Mouse (Mus musculus) right cerebral cortex, adult 2 months (tissue): Measurements from ENCODE around the gene Samhd1.

Experiments used
- DNase-seq, 2 experiments: peaks; one replicate each; pipeline ENCODE4 v3.0.0; 2021 to 2022; ENCODE audit warnings: low spot score in 2 of 2

Gene Samhd1

DNA sequence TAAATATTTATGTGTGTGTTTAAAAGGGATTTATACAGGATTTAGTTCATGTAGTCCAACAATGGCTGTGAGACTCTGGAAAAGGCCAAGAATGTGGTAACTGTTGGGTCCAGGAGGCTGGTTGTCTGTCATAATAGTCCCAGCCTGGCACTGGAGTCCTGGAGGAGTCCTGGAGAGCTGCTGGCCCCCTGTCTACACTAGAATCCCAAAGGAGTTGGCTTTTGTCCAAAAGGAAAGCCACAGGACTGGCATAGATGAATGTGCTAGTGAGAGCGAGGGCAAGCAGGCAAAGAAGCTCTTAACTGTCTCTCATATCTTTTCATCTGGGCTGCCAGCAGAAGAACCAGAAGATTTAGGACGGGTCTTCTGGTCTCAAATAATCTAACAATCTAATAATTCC is 1.6 kb upstream of the Samhd1 start:
- no peak for DNase-seq

- no peak for DNase-seq
Observed at GRCm38 (mm10) chr2:157136176-157136575, 1.1 kb upstream of the Samhd1 start.

DNA sequence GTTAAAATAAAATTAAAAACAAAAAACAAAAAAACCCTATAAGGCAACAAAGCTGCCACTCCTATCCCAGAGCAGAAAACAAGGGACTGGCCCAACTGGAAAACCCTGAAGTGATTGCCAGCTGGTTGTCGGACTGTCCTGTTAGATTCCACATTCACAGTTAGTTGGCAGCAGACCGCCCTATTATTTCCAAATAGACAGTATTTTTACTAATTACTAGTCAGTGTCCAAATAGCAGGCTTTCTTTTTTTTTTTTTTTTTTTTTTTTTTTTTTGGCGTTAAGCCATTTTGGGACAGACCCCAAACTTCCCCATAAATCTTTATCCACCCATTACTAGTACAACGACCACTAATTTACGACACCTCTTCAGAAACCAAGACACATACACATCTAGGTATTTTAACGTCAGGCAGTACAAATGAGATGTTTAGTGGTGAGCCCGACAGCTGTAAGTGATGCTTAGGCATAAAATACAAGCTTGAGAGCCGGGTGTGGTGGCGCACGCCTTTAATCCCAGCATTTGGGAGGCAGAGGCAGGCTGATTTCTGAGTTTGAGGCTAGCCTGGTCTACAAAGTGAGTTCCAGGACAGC is 560 bp upstream of the Samhd1 start:
- no peak for DNase-seq

- no peak for DNase-seq
Observed at GRCm38 (mm10) chr2:157134479-157134931, 560 bp downstream of the Samhd1 start.

- no peak for DNase-seq
Observed at GRCm38 (mm10) chr2:157133769-157134478, 1.1 kb downstream of the Samhd1 start.

- no peak for DNase-seq
Observed at GRCm38 (mm10) chr2:157132686-157133540, 2.2 kb downstream of the Samhd1 start.

GRCm38 (mm10) chr2:157132086-157132485 is 3.0 kb downstream of the Samhd1 start:
- DNase-seq = no peak

GRCm38 (mm10) chr2:157130813-157131514 is 4.1 kb downstream of the Samhd1 start:
- no peak for DNase-seq

GRCm38 (mm10) chr2:157129601-157130164 is 5.4 kb downstream of the Samhd1 start:
- no peak for DNase-seq

DNA sequence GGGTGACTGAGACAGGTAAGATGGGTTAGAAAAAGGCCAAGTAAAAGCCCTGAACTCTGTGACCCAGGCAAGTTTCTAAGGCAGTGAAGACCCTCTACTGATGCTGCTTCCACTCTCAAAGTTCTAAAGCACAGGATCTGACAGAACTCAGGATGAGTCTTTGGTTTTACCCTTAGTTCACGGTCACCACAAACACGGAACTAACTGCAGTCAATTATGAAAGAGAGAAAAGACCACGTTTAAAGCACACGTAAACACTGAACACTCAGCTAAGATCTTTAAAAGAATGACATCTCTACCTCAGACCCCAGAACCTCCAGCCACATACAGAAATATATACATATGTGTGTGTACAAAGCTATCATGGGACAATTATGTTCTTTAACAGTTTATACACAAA is 6.0 kb downstream of the Samhd1 start:
- DNase-seq = no peak

DNA sequence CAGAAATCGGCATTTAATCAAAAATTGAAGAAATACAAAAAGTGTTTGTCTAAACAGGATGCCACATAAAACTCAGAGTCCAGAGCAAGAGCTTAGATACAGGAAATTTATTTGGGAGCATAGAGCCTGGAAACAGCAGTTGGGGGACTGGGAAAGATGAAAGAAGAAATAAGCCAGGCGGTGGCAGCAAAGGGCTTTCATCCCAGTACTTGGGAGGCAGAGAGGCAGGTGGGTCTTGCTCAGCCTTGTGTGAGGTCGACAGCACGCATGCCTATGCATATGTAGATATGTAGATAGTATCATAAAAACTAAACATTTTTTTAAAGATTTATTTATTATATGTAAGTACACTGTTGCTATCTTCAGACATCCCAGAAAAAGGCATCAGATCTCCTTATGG is 7.0 kb downstream of the Samhd1 start:
- DNase-seq = peak; percentile 21 to 27

DNA sequence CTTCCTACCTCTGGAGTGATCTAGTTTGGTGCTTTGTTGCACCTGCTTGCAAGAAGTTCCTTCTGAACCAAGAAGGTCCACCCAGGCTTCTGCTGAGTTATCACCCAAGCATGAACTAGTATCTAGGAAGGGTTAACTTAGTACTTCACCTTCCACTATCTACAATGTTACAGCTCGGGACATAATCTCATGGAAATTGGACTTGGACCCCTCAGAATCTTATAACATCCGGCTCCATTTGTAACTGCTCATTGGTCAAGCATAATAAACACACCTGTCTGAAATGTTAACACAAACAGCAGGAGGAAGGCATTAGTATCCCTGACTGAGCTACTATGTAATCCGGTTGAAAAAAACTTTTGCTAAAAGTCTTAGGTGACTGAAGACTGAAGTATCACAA is 7.7 kb downstream of the Samhd1 start:
- no peak for DNase-seq

GRCm38 (mm10) chr2:157125246-157125645 is 9.8 kb downstream of the Samhd1 start:
- no peak for DNase-seq

DNA sequence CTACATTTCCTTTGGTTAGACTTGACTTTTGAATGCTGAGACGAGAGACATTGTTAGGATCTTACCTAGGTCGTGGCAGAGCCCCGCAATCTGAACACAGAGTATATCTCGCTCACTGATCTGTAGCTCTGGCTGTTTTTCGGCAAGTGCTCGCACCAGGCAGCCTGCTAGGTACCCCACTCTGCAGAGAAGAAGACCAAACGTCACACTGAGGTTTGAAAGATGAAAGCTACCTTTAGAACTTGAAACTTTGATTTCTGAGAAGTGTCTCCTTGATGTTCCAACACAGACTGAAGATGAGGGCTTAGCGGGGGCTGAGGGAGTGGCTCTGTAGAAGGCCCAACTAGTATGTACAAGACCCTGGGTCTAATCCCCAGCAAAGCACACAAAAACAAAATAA is 13.3 kb downstream of the Samhd1 start:
- DNase-seq = no peak

- DNase-seq = no peak
Observed at GRCm38 (mm10) chr2:157119075-157119474, 16.0 kb downstream of the Samhd1 start.

GRCm38 (mm10) chr2:157118556-157118955 is 16.5 kb downstream of the Samhd1 start:
- no peak for DNase-seq

DNA sequence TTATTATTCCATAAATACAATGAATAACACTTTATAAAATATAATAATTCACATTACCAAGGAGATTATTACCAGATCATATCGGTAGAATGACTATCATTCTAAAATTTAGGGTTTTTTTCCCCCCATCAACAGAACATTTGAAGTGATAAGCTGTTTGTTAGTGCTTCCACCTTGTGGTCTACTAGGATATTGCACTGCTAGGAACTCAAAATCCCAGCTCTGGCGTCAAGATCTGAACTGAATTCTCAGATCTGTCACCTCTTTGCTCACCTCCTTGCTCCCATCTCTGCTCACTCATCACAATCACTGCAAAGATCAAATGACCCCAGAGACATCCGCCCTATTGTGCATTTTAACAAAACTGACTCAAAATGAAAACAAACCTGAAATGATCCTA is 18.1 kb downstream of the Samhd1 start:
- peak in 1 of 2 experiments; percentile 29 for DNase-seq

- no peak for DNase-seq
Observed at GRCm38 (mm10) chr2:157108236-157108635, 26.8 kb downstream of the Samhd1 start.

- no peak for DNase-seq
Observed at GRCm38 (mm10) chr2:157104454-157104853, 30.6 kb downstream of the Samhd1 start.

DNA sequence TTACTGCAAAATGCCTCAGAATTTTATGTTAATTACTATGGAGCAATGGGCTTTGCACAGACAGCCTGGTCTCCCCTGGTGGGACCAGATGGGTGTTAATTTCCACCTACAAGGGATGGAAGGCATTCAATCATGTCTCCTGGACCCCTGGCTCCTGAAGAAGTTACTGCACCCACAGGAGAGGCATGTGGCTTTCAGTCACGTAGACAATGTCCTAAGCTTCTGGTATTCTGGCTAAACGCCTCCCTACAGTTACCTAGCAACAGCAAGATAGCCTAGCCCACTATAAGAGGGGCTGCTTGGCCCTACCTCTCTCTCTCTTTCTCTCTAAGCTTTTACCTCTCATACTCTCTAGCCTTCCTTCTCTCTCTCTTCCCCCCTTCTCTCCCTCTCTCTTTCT is 32.8 kb downstream of the Samhd1 start:
- no peak for DNase-seq

- DNase-seq = no peak
Observed at GRCm38 (mm10) chr2:157101650-157102049, 33.4 kb downstream of the Samhd1 start.

GRCm38 (mm10) chr2:157100319-157100605 is 34.8 kb downstream of the Samhd1 start:
- DNase-seq = no peak
